Comparison of ENCODE assay signal across 22 mouse cellular contexts in the genomic region with DNA sequence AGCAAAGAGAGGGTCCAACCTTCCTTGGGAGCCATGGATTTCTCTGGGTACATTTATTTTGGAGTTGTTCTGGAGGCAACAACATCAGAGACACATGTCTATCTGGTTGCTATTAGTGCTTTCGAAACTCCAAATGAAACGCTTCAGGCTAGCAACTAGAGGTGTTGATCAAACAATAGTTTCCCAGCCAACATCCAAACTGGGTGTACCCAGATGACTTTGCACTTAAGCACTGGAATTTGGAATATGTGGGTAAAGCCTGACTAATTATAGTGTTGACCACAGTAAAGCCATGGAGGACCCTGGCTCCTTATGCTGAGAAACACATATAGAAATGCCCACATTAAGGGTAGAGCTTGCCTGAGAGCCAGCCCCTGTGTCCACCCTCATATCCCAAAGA.
A peak's percentile ranks its signal among the peaks of the same experiment; 100 is the strongest.
DNase-seq lines count a peak whose midpoint lies in the region; ATAC-seq and TF ChIP-seq lines count a peak whose summit lies in the region.
"Had no signal": no experiment of that assay in that cellular context is flagged by ENCODE, and none has a peak within 500 bp of the region (broad histone marks: within the 10 kb centered on the region; RNA-seq: fewer than 3 reads in every experiment).

No protein-coding gene starts in this region.

- no peaks in the 10 kb centered on the region for H3K9me3 ChIP-seq in lung, embryonic 14.5 days (ENCODE audit: low read depth, low read length)
- no peaks in the 10 kb centered on the region for H3K9me3 ChIP-seq in heart, embryonic 15.5 days (replicated peaks)
- H3K9me3 ChIP-seq in hindbrain, embryonic 13.5 days: no peaks in the 10 kb centered on the region
- no peaks in the 10 kb centered on the region for H3K9me3 ChIP-seq in forebrain, embryonic 15.5 days
- H3K9me3 ChIP-seq: embryonic facial prominence, embryonic 10.5 days; neural tube, embryonic 15.5 days had no signal

- no peak for TF ChIP-seq CTCF in lung, embryonic 14.5 days (IDR thresholded peaks at IDR 0.05; ENCODE audit: low read depth)

- no peak overlapping the region for H3K27ac ChIP-seq in lung, embryonic 14.5 days (ENCODE audit: low read depth)
- 0 out of 2 replicates have a peak overlapping the region, but pooled peaks have one; percentile 19 for H3K27ac ChIP-seq in heart, embryonic 15.5 days
- no peak overlapping the region for H3K27ac ChIP-seq in hindbrain, embryonic 13.5 days
- H3K27ac ChIP-seq in forebrain, embryonic 15.5 days (replicated peaks): no peak overlapping the region
- H3K27ac ChIP-seq: embryonic facial prominence, embryonic 10.5 days; hindbrain, embryonic 14.5 days; layer of hippocampus, adult 2 months; neural tube, embryonic 15.5 days had no signal

- H3K4me1 ChIP-seq in lung, embryonic 14.5 days (ENCODE audit: insufficient read depth): peaks cover 20% of the 10 kb centered on the region
- H3K4me1 ChIP-seq in heart, embryonic 15.5 days (replicated peaks): peaks cover 22% of the 10 kb centered on the region
- H3K4me1 ChIP-seq in hindbrain, embryonic 13.5 days (replicated peaks): no peaks in the 10 kb centered on the region
- no peaks in the 10 kb centered on the region for H3K4me1 ChIP-seq in forebrain, embryonic 15.5 days
- H3K4me1 ChIP-seq: neural tube, embryonic 15.5 days had no signal

- ATAC-seq in lung, embryonic 14.5 days (ENCODE audit: insufficient read depth): 0 out of 2 replicates have a peak, but pooled peaks have one; percentile 11
- ATAC-seq in heart, embryonic 15.5 days (replicated peaks; ENCODE audit: insufficient number of reproducible peaks, insufficient read depth, low FRiP score, low read depth): no peak
- no peak for ATAC-seq in hindbrain, embryonic 13.5 days (ENCODE audit: low FRiP score)
- no peak for ATAC-seq in forebrain, embryonic 15.5 days (replicated peaks)
- ATAC-seq: forebrain, embryonic 14.5 days; midbrain, embryonic 16.5 days had no signal

- H3K9ac ChIP-seq in lung, embryonic 14.5 days: no peak overlapping the region
- no peak overlapping the region for H3K9ac ChIP-seq in heart, embryonic 15.5 days
- no peak overlapping the region for H3K9ac ChIP-seq in hindbrain, embryonic 13.5 days
- no peak overlapping the region for H3K9ac ChIP-seq in forebrain, embryonic 15.5 days (replicated peaks)
- H3K9ac ChIP-seq: hindbrain, embryonic 14.5 days; neural tube, embryonic 15.5 days had no signal

- H3K36me3 ChIP-seq in lung, embryonic 14.5 days (ENCODE audit: insufficient read depth): no peaks in the 10 kb centered on the region
- H3K36me3 ChIP-seq in heart, embryonic 15.5 days: no peaks in the 10 kb centered on the region
- H3K36me3 ChIP-seq in hindbrain, embryonic 13.5 days: no peaks in the 10 kb centered on the region
- no peaks in the 10 kb centered on the region for H3K36me3 ChIP-seq in forebrain, embryonic 15.5 days
- H3K36me3 ChIP-seq: embryonic facial prominence, embryonic 10.5 days; G1E; neural tube, embryonic 15.5 days had no signal

- no peak overlapping the region for H3K4me2 ChIP-seq in lung, embryonic 14.5 days
- no peak overlapping the region for H3K4me2 ChIP-seq in heart, embryonic 15.5 days
- H3K4me2 ChIP-seq in hindbrain, embryonic 13.5 days: no peak overlapping the region
- no peak overlapping the region for H3K4me2 ChIP-seq in forebrain, embryonic 15.5 days (replicated peaks)
- H3K4me2 ChIP-seq: hindbrain, embryonic 14.5 days; neural tube, embryonic 15.5 days had no signal

- DNase-seq in heart, adult 11 months: peak; percentile 87
- DNase-seq in heart, postnatal 4 days: no peak
- DNase-seq in lung, embryonic 14.5 days: no peak
- no peak for DNase-seq in lung, postnatal 4 days
- DNase-seq in lung, postnatal 36 days: peak; percentile 42
- DNase-seq: cerebellum, adult 8-10 months; kidney, adult 8-10 months; kidney, postnatal 14 days; layer of hippocampus, postnatal 36 days; liver; right cerebral cortex, postnatal 25 days; thymus, postnatal 36 days had no signal

- H3K4me3 ChIP-seq in lung, embryonic 14.5 days (ENCODE audit: low read depth, low read length): no peak overlapping the region
- H3K4me3 ChIP-seq in heart, embryonic 15.5 days: no peak overlapping the region
- no peak overlapping the region for H3K4me3 ChIP-seq in hindbrain, embryonic 13.5 days
- no peak overlapping the region for H3K4me3 ChIP-seq in forebrain, embryonic 15.5 days
- H3K4me3 ChIP-seq: embryonic facial prominence, embryonic 10.5 days; layer of hippocampus, adult 2 months; neural tube, embryonic 15.5 days had no signal

- 75% methylated on average over 2 of the region's 2 CpGs for WGBS in lung, embryonic 14.5 days
- 49% methylated on average over 2 of the region's 2 CpGs for WGBS in heart, embryonic 15.5 days
- WGBS in hindbrain, embryonic 13.5 days: 89% methylated on average over 2 of the region's 2 CpGs
- 87% methylated on average over 2 of the region's 2 CpGs for WGBS in forebrain, embryonic 15.5 days

- no peaks in the 10 kb centered on the region for H3K27me3 ChIP-seq in lung, embryonic 14.5 days (ENCODE audit: insufficient read depth, low read length)
- no peaks in the 10 kb centered on the region for H3K27me3 ChIP-seq in heart, embryonic 15.5 days
- no peaks in the 10 kb centered on the region for H3K27me3 ChIP-seq in hindbrain, embryonic 13.5 days
- no peaks in the 10 kb centered on the region for H3K27me3 ChIP-seq in forebrain, embryonic 15.5 days
- H3K27me3 ChIP-seq: neural tube, embryonic 15.5 days had no signal

Comparison
In these comparisons a context has a peak if more than half of its experiments do, and no peak if none do; other contexts are left out.
1. DNase-seq: peak in heart, adult 11 months (single experiment) and lung, postnatal 36 days (single experiment); none in heart, postnatal 4 days (single experiment), lung, embryonic 14.5 days (single experiment) and lung, postnatal 4 days (0 of 2).